Mouse (Mus musculus) erythroblast, embryonic 14.5 days (primary cell): ENCODE results near the gene Sh3bp4. TPM values are rescaled to one million over a fixed set of nuclear protein-coding genes. Genes with fewer than 3 reads are reported as not detected.

Source experiments
- H3K27me3 ChIP-seq: 2 replicates; pipeline ENCODE4 v1.6.1; 2012; ENCODE audit warnings: inconsistent platforms; ENCODE audit not compliant: control insufficient read depth
- H3K36me3 ChIP-seq: 2 replicates; pipeline ENCODE4 v1.6.1; 2012; ENCODE audit warnings: mild to moderate bottlenecking, inconsistent platforms; ENCODE audit not compliant: control insufficient read depth
- H3K4me1 ChIP-seq: 2 replicates; pipeline ENCODE4 v1.6.1; 2012; ENCODE audit warnings: inconsistent platforms; ENCODE audit not compliant: control insufficient read depth
- H3K4me3 ChIP-seq: replicated peaks from 2 replicates; pipeline ENCODE3; 2012; ENCODE audit warnings: moderate library complexity, mild to moderate bottlenecking, inconsistent platforms
- H3K9me3 ChIP-seq: 2 replicates; pipeline ENCODE4 v1.6.1; 2012; ENCODE audit warnings: low read length, inconsistent platforms, mixed read lengths; ENCODE audit not compliant: control insufficient read depth
- GATA1 ChIP-seq: IDR thresholded peaks from 2 replicates; pipeline ENCODE4 v1.6.1; 2012; ENCODE audit warnings: low read length, inconsistent platforms, mixed read lengths
- TAL1 ChIP-seq: IDR thresholded peaks from 3 replicates; pipeline ENCODE4 v1.6.1; 2012; ENCODE audit warnings: low read length, inconsistent platforms, mixed read lengths
- polyA plus RNA-seq: library from polyadenylated mRNA; stranded (reverse); fragments of >175 nt; gene quantifications from 2 replicates; pipeline ENCODE4 v1.2.3, GENCODE M21; 2012

The Sh3bp4 gene
- polyA plus RNA-seq, 1 experiment: not detected

GRCm38 (mm10) chr1:89192536-89193220 lies 122.5 kb downstream of the Sh3bp4 start:
- TF ChIP-seq TAL1: no peak
- no peak for TF ChIP-seq GATA1
- Histone ChIP-seq H3K4me3 (no peak overlapping the region), H3K36me3 (no peaks in the 10 kb centered on the region), H3K9me3 (no peaks in the 10 kb centered on the region), H3K4me1 (no peaks in the 10 kb centered on the region), H3K27me3 (no peaks in the 10 kb centered on the region)

GRCm38 (mm10) chr1:89193576-89193975 lies 123.4 kb downstream of the Sh3bp4 start:
- Histone ChIP-seq H3K9me3 (no peaks in the 10 kb centered on the region), H3K27me3 (no peaks in the 10 kb centered on the region), H3K4me1 (no peaks in the 10 kb centered on the region), H3K4me3 (no peak overlapping the region), H3K36me3 (no peaks in the 10 kb centered on the region)
- TF ChIP-seq TAL1 (no peak), GATA1 (no peak)

- no peaks in the 10 kb centered on the region for H3K36me3 ChIP-seq
- H3K9me3 ChIP-seq: no peaks in the 10 kb centered on the region
- H3K27me3 ChIP-seq: no peaks in the 10 kb centered on the region
- TF ChIP-seq TAL1 (no peak), GATA1 (no peak)
- no peak overlapping the region for H3K4me3 ChIP-seq
- no peaks in the 10 kb centered on the region for H3K4me1 ChIP-seq
Observed at GRCm38 (mm10) chr1:89195827-89196712, 125.9 kb downstream of the Sh3bp4 start.
